Mouse (Mus musculus) spleen, adult 12 weeks (tissue): Measurements from ENCODE around the gene Polr3c.
"Not testable (repeated sequence)": the region's sequence is repeated elsewhere in the genome, so short reads cannot be mapped to it uniquely, and the experiment has no call there.

ENCODE experiments used
- DNase-seq: peaks from one replicate; pipeline ENCODE4 v3.0.0; 2022; ENCODE audit warnings: low spot score

Gene Polr3c

GRCm38 (mm10) chr3:96727343-96727827, at the start of gene Polr3c, which contains the start of gene Rnf115:
TSS of gene Polr3c (minus strand) at chr3:96727628.
TSS of gene Rnf115 (plus strand) at chr3:96727664.
- DNase-seq, result peak; percentile 94

- no peak for DNase-seq
Observed at GRCm38 (mm10) chr3:96777120-96777519, 49.7 kb upstream of the Polr3c start.

GRCm38 (mm10) chr3:96772949-96773348, 45.5 kb upstream of the Polr3c start:
- DNase-seq, result no peak

- no peak for DNase-seq
Observed at GRCm38 (mm10) chr3:96769971-96770370, 42.5 kb upstream of the Polr3c start.

- DNase-seq, result no peak
Observed at GRCm38 (mm10) chr3:96764528-96764927, 37.1 kb upstream of the Polr3c start.

GRCm38 (mm10) chr3:96759695-96760094, 32.3 kb upstream of the Polr3c start:
- DNase-seq, result no peak

GRCm38 (mm10) chr3:96757691-96758090, 30.3 kb upstream of the Polr3c start:
- DNase-seq, result no peak

- no peak for DNase-seq
Observed at GRCm38 (mm10) chr3:96755935-96756334, 28.5 kb upstream of the Polr3c start.

- DNase-seq, result no peak
Observed at GRCm38 (mm10) chr3:96746829-96747228, 19.4 kb upstream of the Polr3c start.

- no peak for DNase-seq
Observed at GRCm38 (mm10) chr3:96744348-96744747, 16.9 kb upstream of the Polr3c start.

GRCm38 (mm10) chr3:96740279-96740678, 12.9 kb upstream of the Polr3c start:
- DNase-seq, result not testable (repeated sequence)

GRCm38 (mm10) chr3:96737995-96738394, 10.6 kb upstream of the Polr3c start:
- no peak for DNase-seq

- no peak for DNase-seq
Observed at GRCm38 (mm10) chr3:96737013-96737740, 9.7 kb upstream of the Polr3c start.

- DNase-seq, result no peak
Observed at GRCm38 (mm10) chr3:96735200-96735599, 7.8 kb upstream of the Polr3c start.

GRCm38 (mm10) chr3:96733984-96734383, 6.6 kb upstream of the Polr3c start:
- DNase-seq, result no peak

GRCm38 (mm10) chr3:96730785-96731184, 3.4 kb upstream of the Polr3c start:
- no peak for DNase-seq

GRCm38 (mm10) chr3:96729403-96729784, 2.0 kb upstream of the Polr3c start:
- DNase-seq, result no peak

GRCm38 (mm10) chr3:96728634-96729402, 1.4 kb upstream of the Polr3c start:
- DNase-seq, result no peak

GRCm38 (mm10) chr3:96727828-96728633, 603 bp upstream of the Polr3c start:
- no peak for DNase-seq

- no peak for DNase-seq
Observed at GRCm38 (mm10) chr3:96719173-96719572, 8.3 kb downstream of the Polr3c start.

GRCm38 (mm10) chr3:96715854-96716253, 11.6 kb downstream of the Polr3c start:
- no peak for DNase-seq

GRCm38 (mm10) chr3:96714286-96714685, 13.1 kb downstream of the Polr3c start:
- DNase-seq, result no peak
